15 mouse cellular contexts compared by ENCODE assay signal in genomic region chr14:10554755-10555154, GRCm38 (mm10).
DNase-seq lines count a peak whose midpoint lies in the region; ATAC-seq and TF ChIP-seq lines count a peak whose summit lies in the region.
"Had no signal": no experiment of that assay in that cellular context is flagged by ENCODE, and none has a peak within 500 bp of the region (broad histone marks: within the 10 kb centered on the region; RNA-seq: fewer than 3 reads in every experiment).

No protein-coding gene starts in this region.

- no peaks in the 10 kb centered on the region for H3K36me3 ChIP-seq in heart, embryonic 14.5 days (ENCODE audit: control insufficient read depth, insufficient read depth, low read length)
- H3K36me3 ChIP-seq in heart, embryonic 11.5 days (ENCODE audit: control insufficient read depth, insufficient read depth, low read length): no peaks in the 10 kb centered on the region
- no peaks in the 10 kb centered on the region for H3K36me3 ChIP-seq in embryonic facial prominence, embryonic 10.5 days (replicated peaks)
- H3K36me3 ChIP-seq: neural tube, embryonic 13.5 days had no signal

- DNase-seq in left cerebral cortex, postnatal 4 days: peak; percentile 5
- DNase-seq in left cerebral cortex, adult 2 months (ENCODE audit: extremely low spot score in 1 of 2, low spot score in 2 of 2): no peak
- peak; percentile 27 for DNase-seq in embryonic facial prominence, embryonic 10.5 days (ENCODE audit: low spot score)
- peak; percentile 9 to 16 for DNase-seq in kidney, postnatal 4 days
- DNase-seq in layer of hippocampus, adult 18-20 months (ENCODE audit: low spot score in 2 of 2): no peak
- DNase-seq in layer of hippocampus, adult 2 months (ENCODE audit: low spot score in 2 of 2): no peak
- DNase-seq: cerebellum, adult 9-10 months; layer of hippocampus, postnatal 36 days; lung, adult 18-20 months; right cerebral cortex, postnatal 4 days; thymus, postnatal 4 days had no signal

- intact Hi-C loops in left cerebral cortex, postnatal 4 days (cut with DNase I): no loop called here
- intact Hi-C loops in left cerebral cortex, adult 2 months (cut with DNase I): no loop called here

- ATAC-seq in heart, embryonic 14.5 days (ENCODE audit: insufficient number of reproducible peaks, insufficient read depth, low FRiP score, low read depth): no peak
- ATAC-seq in heart, embryonic 11.5 days (replicated peaks; ENCODE audit: insufficient number of reproducible peaks, low FRiP score, low TSS enrichment): no peak
- ATAC-seq: forebrain, embryonic 13.5 days had no signal

- 18% methylated on average over 6 of the region's 6 CpGs for WGBS in heart, embryonic 14.5 days
- 25% methylated on average over 6 of the region's 6 CpGs for WGBS in heart, embryonic 11.5 days (ENCODE audit: insufficient replicate concordance)
- 30% methylated on average over 6 of the region's 6 CpGs for WGBS in embryonic facial prominence, embryonic 10.5 days

- no peak for TF ChIP-seq CTCF in left cerebral cortex, adult 2 months (IDR thresholded peaks at IDR 0.05)
- no peak for TF ChIP-seq CTCF in layer of hippocampus, adult 2 months (conservative IDR thresholded peaks at IDR 0.05)

- H3K4me2 ChIP-seq in heart, embryonic 14.5 days (ENCODE audit: low read length): peak overlapping the region; percentile 16; the same call in 1 of the 2 replicates
- no peak overlapping the region for H3K4me2 ChIP-seq in heart, embryonic 11.5 days
- H3K4me2 ChIP-seq: forebrain, embryonic 13.5 days; neural tube, embryonic 13.5 days had no signal

- H3K27me3 ChIP-seq in heart, embryonic 14.5 days (ENCODE audit: control insufficient read depth, insufficient read depth, low read length): no peaks in the 10 kb centered on the region
- H3K27me3 ChIP-seq in heart, embryonic 11.5 days (ENCODE audit: control insufficient read depth, insufficient read depth, low read length): no peaks in the 10 kb centered on the region
- no peaks in the 10 kb centered on the region for H3K27me3 ChIP-seq in embryonic facial prominence, embryonic 10.5 days (replicated peaks; ENCODE audit: low read depth, poor library complexity, severe bottlenecking)
- H3K27me3 ChIP-seq: forebrain, embryonic 13.5 days; neural tube, embryonic 13.5 days had no signal

- peaks cover 2 to 7% of the 10 kb centered on the region in 2 experiments; a peak in 2 of 4 replicates for H3K4me1 ChIP-seq in heart, embryonic 14.5 days (ENCODE audit: control insufficient read depth in 2 of 2, insufficient read depth in 2 of 2, low read length in 2 of 2)
- H3K4me1 ChIP-seq in heart, embryonic 11.5 days (ENCODE audit: control insufficient read depth, insufficient read depth, low read length): no peaks in the 10 kb centered on the region
- H3K4me1 ChIP-seq in embryonic facial prominence, embryonic 10.5 days: 0 out of 2 replicates have a peak, but pooled peaks cover 3% of the 10 kb centered on the region
- H3K4me1 ChIP-seq: forebrain, embryonic 13.5 days; neural tube, embryonic 13.5 days had no signal

- H3K9me3 ChIP-seq in heart, embryonic 14.5 days (ENCODE audit: control insufficient read depth, low read length): no peaks in the 10 kb centered on the region
- no peaks in the 10 kb centered on the region for H3K9me3 ChIP-seq in heart, embryonic 11.5 days (replicated peaks; ENCODE audit: control insufficient read depth, low read length)
- H3K9me3 ChIP-seq in embryonic facial prominence, embryonic 10.5 days: no peaks in the 10 kb centered on the region
- H3K9me3 ChIP-seq: forebrain, embryonic 13.5 days; neural tube, embryonic 13.5 days had no signal

- H3K9ac ChIP-seq in heart, embryonic 14.5 days (ENCODE audit: low read length): no peak overlapping the region
- no peak overlapping the region for H3K9ac ChIP-seq in heart, embryonic 11.5 days (ENCODE audit: low read depth, low read length)
- H3K9ac ChIP-seq: forebrain, embryonic 13.5 days; neural tube, embryonic 13.5 days had no signal

- H3K4me3 ChIP-seq in heart, embryonic 14.5 days (ENCODE audit: control insufficient read depth in 1 of 2, insufficient read depth in 1 of 2, low read depth in 1 of 2, low read length in 2 of 2): no peak overlapping the region
- no peak overlapping the region for H3K4me3 ChIP-seq in heart, embryonic 11.5 days (ENCODE audit: low read depth, low read length)
- no peak overlapping the region for H3K4me3 ChIP-seq in left cerebral cortex, adult 2 months
- no peak overlapping the region for H3K4me3 ChIP-seq in embryonic facial prominence, embryonic 10.5 days
- no peak overlapping the region for H3K4me3 ChIP-seq in layer of hippocampus, adult 2 months
- H3K4me3 ChIP-seq: forebrain, embryonic 13.5 days; neural tube, embryonic 13.5 days had no signal

- H3K27ac ChIP-seq in heart, embryonic 14.5 days (replicated peaks in 1 of 2; ENCODE audit: control insufficient read depth in 1 of 2, insufficient read depth in 1 of 2, low read depth in 2 of 2, low read length in 2 of 2): 0 out of 4 replicates have a peak overlapping the region, but pooled peaks of 1 of the 2 experiments have one; percentile 14
- no peak overlapping the region for H3K27ac ChIP-seq in heart, embryonic 11.5 days (ENCODE audit: low read depth, low read length)
- H3K27ac ChIP-seq in left cerebral cortex, adult 2 months: no peak overlapping the region
- H3K27ac ChIP-seq in embryonic facial prominence, embryonic 10.5 days (replicated peaks): no peak overlapping the region
- H3K27ac ChIP-seq in layer of hippocampus, adult 2 months: no peak overlapping the region
- H3K27ac ChIP-seq: forebrain, embryonic 13.5 days; neural tube, embryonic 13.5 days had no signal

Comparison
In these comparisons a context has a peak if more than half of its experiments do, and no peak if none do; other contexts are left out.
1. DNase-seq: peak in left cerebral cortex, postnatal 4 days (single experiment), embryonic facial prominence, embryonic 10.5 days (single experiment) and kidney, postnatal 4 days (2 of 2); none in left cerebral cortex, adult 2 months (0 of 2), layer of hippocampus, adult 18-20 months (0 of 2) and layer of hippocampus, adult 2 months (0 of 2).